Mouse (Mus musculus) liver, postnatal 0 days (tissue): ENCODE data around the gene Ankrd55.

Source experiments
- CTCF ChIP-seq: sonication (generic); IDR thresholded peaks from 2 replicates; pipeline ENCODE4 v1.5.1; 2016; ENCODE audit warnings: antibody characterized with exemption, low read depth
- EP300 ChIP-seq: IDR thresholded peaks from 2 replicates; pipeline ENCODE4 v1.6.1; 2016; ENCODE audit warnings: antibody characterized with exemption, low read depth, mild to moderate bottlenecking

- no peak for TF ChIP-seq CTCF
- TF ChIP-seq EP300 = no peak
These were observed 118.4 kb downstream of the Ankrd55 start for GRCm38 (mm10) chr13:112406618-112407017.
